Mouse (Mus musculus): ENCODE results near the gene Cxcr5. TPM values are rescaled to one million over a fixed set of nuclear protein-coding genes. Genes with fewer than 3 reads are reported as not detected.
A peak's percentile ranks its signal among the peaks of the same experiment; 100 is the strongest.

Gene Cxcr5
- polyA plus RNA-seq, 1 experiment from 2014 or later, result 0.13 TPM

GRCm38 (mm10) chr9:44513121-44513520 lies 48.6 kb downstream of the Cxcr5 start:
- Histone ChIP-seq H3K36me3 (ENCODE audit: control insufficient read depth, insufficient read depth, low read length) (peaks cover 4% of the 10 kb centered on the region; the same call in 1 of the 2 replicates), H3K4me3 (ENCODE audit: low read depth, low read length) (no peak overlapping the region), H3K9me3 (ENCODE audit: control insufficient read depth, low read length) (no peaks in the 10 kb centered on the region), H3K4me2 (replicated peaks; ENCODE audit: low read depth) (no peak overlapping the region), H3K9ac (ENCODE audit: low read length) (no peak overlapping the region), H3K27ac (replicated peaks) (no peak overlapping the region), H3K27me3 (ENCODE audit: control insufficient read depth, insufficient read depth, low read length) (no peaks in the 10 kb centered on the region), H3K4me1 (replicated peaks; ENCODE audit: control insufficient read depth, insufficient read depth) (peaks cover 25% of the 10 kb centered on the region)
- WGBS, result 82% methylated on average over 11 of the region's 11 CpGs
- ATAC-seq (ENCODE audit: low FRiP score, low TSS enrichment) (no peak), DNase-seq (ENCODE audit: low spot score) (no peak)
- TF ChIP-seq EP300 (optimal IDR thresholded peaks at IDR 0.05) (no peak), CTCF (IDR thresholded peaks at IDR 0.05; ENCODE audit: low read depth) (no peak)

GRCm38 (mm10) chr9:44512717-44513003 lies 49.0 kb downstream of the Cxcr5 start:
- WGBS, result 71% methylated on average over 3 of the region's 3 CpGs
- H3K4me2 ChIP-seq (replicated peaks; ENCODE audit: low read depth), result no peak overlapping the region
- peak overlapping the region; percentile 45 for H3K27ac ChIP-seq (replicated peaks)
- H3K27me3 ChIP-seq (ENCODE audit: control insufficient read depth, insufficient read depth, low read length), result no peaks in the 10 kb centered on the region
- DNase-seq (ENCODE audit: low spot score), result no peak
- TF ChIP-seq CTCF (IDR thresholded peaks at IDR 0.05; ENCODE audit: low read depth) (no peak), EP300 (optimal IDR thresholded peaks at IDR 0.05) (no peak)
- no peak overlapping the region for H3K4me3 ChIP-seq (ENCODE audit: low read depth, low read length)
- peaks cover 25% of the 10 kb centered on the region for H3K4me1 ChIP-seq (replicated peaks; ENCODE audit: control insufficient read depth, insufficient read depth)
- H3K9me3 ChIP-seq (ENCODE audit: control insufficient read depth, low read length), result no peaks in the 10 kb centered on the region
- no peak for ATAC-seq (ENCODE audit: low FRiP score, low TSS enrichment)
- H3K36me3 ChIP-seq (ENCODE audit: control insufficient read depth, insufficient read depth, low read length), result peaks cover 5% of the 10 kb centered on the region; the same call in 1 of the 2 replicates
- H3K9ac ChIP-seq (ENCODE audit: low read length), result no peak overlapping the region

GRCm38 (mm10) chr9:44511935-44512716 lies 49.6 kb downstream of the Cxcr5 start:
- H3K27ac ChIP-seq (replicated peaks), result peak overlapping the region; percentile 45
- peaks cover 9% of the 10 kb centered on the region for H3K36me3 ChIP-seq (ENCODE audit: control insufficient read depth, insufficient read depth, low read length)
- H3K9me3 ChIP-seq (ENCODE audit: control insufficient read depth, low read length), result no peaks in the 10 kb centered on the region
- TF ChIP-seq EP300 (optimal IDR thresholded peaks at IDR 0.05), result no peak
- no peak for TF ChIP-seq CTCF (IDR thresholded peaks at IDR 0.05; ENCODE audit: low read depth)
- peaks cover 25% of the 10 kb centered on the region for H3K4me1 ChIP-seq (replicated peaks; ENCODE audit: control insufficient read depth, insufficient read depth)
- H3K4me3 ChIP-seq (ENCODE audit: low read depth, low read length), result no peak overlapping the region
- ATAC-seq (ENCODE audit: low FRiP score, low TSS enrichment) (no peak), DNase-seq (ENCODE audit: low spot score) (no peak)
- WGBS, result 69% methylated on average over 9 of the region's 9 CpGs
- no peak overlapping the region for H3K9ac ChIP-seq (ENCODE audit: low read length)
- H3K27me3 ChIP-seq (ENCODE audit: control insufficient read depth, insufficient read depth, low read length), result no peaks in the 10 kb centered on the region
- H3K4me2 ChIP-seq (replicated peaks; ENCODE audit: low read depth), result no peak overlapping the region

GRCm38 (mm10) chr9:44510872-44511601 lies 50.6 kb downstream of the Cxcr5 start:
- H3K9me3 ChIP-seq (ENCODE audit: control insufficient read depth, low read length), result no peaks in the 10 kb centered on the region
- H3K4me2 ChIP-seq (replicated peaks; ENCODE audit: low read depth), result no peak overlapping the region
- DNase-seq (ENCODE audit: low spot score) (no peak), ATAC-seq (ENCODE audit: low FRiP score, low TSS enrichment) (no peak)
- no peaks in the 10 kb centered on the region for H3K27me3 ChIP-seq (ENCODE audit: control insufficient read depth, insufficient read depth, low read length)
- H3K4me3 ChIP-seq (ENCODE audit: low read depth, low read length), result no peak overlapping the region
- peak overlapping the region; percentile 61 for H3K27ac ChIP-seq (replicated peaks)
- 76% methylated on average over 5 of the region's 5 CpGs for WGBS
- H3K9ac ChIP-seq (ENCODE audit: low read length), result peak overlapping the region; percentile 27; the same call in 1 of the 2 replicates
- peaks cover 19% of the 10 kb centered on the region for H3K36me3 ChIP-seq (ENCODE audit: control insufficient read depth, insufficient read depth, low read length)
- TF ChIP-seq CTCF (IDR thresholded peaks at IDR 0.05; ENCODE audit: low read depth) (no peak), EP300 (optimal IDR thresholded peaks at IDR 0.05) (no peak)
- H3K4me1 ChIP-seq (replicated peaks; ENCODE audit: control insufficient read depth, insufficient read depth), result peaks cover 25% of the 10 kb centered on the region

GRCm38 (mm10) chr9:44510355-44510871 lies 51.3 kb downstream of the Cxcr5 start:
- WGBS, result 31% methylated on average over 9 of the region's 9 CpGs
- DNase-seq (ENCODE audit: low spot score) (no peak), ATAC-seq (ENCODE audit: low FRiP score, low TSS enrichment) (no peak; the same call in 1 of the 2 replicates)
- Histone ChIP-seq H3K9ac (ENCODE audit: low read length) (peak overlapping the region; percentile 27; the same call in 1 of the 2 replicates), H3K9me3 (ENCODE audit: control insufficient read depth, low read length) (no peaks in the 10 kb centered on the region), H3K27ac (replicated peaks) (peak overlapping the region; percentile 61), H3K4me1 (replicated peaks; ENCODE audit: control insufficient read depth, insufficient read depth) (peaks cover 25% of the 10 kb centered on the region), H3K27me3 (ENCODE audit: control insufficient read depth, insufficient read depth, low read length) (no peaks in the 10 kb centered on the region), H3K4me3 (ENCODE audit: low read depth, low read length) (no peak overlapping the region), H3K36me3 (ENCODE audit: control insufficient read depth, insufficient read depth, low read length) (peaks cover 25% of the 10 kb centered on the region), H3K4me2 (replicated peaks; ENCODE audit: low read depth) (peak overlapping the region; percentile 64; the same call in 1 of the 2 replicates)
- no peak for TF ChIP-seq EP300 (optimal IDR thresholded peaks at IDR 0.05)
- TF ChIP-seq CTCF (IDR thresholded peaks at IDR 0.05; ENCODE audit: low read depth), result no peak
